Mouse (Mus musculus) c-Kit-positive CD71-positive TER-119-positive erythroid progenitor cells, embryonic 14.5 days (primary cell): Measurements from ENCODE around the gene Fbxl12.
"Not testable (repeated sequence)": the region's sequence is repeated elsewhere in the genome, so short reads cannot be mapped to it uniquely, and the experiment has no call there.

Experiments
- DNase-seq: peaks from one replicate; pipeline ENCODE4 v3.0.0-alpha.2; 2013; ENCODE audit warnings: low spot score

The Fbxl12 gene

GRCm38 (mm10) chr9:20651602-20652259 lies 7.2 kb upstream of the Fbxl12 start, which contains the start of gene Pin1:
TSS of gene Pin1 (plus strand) at chr9:20652095.
- peak; percentile 98 for DNase-seq

DNA sequence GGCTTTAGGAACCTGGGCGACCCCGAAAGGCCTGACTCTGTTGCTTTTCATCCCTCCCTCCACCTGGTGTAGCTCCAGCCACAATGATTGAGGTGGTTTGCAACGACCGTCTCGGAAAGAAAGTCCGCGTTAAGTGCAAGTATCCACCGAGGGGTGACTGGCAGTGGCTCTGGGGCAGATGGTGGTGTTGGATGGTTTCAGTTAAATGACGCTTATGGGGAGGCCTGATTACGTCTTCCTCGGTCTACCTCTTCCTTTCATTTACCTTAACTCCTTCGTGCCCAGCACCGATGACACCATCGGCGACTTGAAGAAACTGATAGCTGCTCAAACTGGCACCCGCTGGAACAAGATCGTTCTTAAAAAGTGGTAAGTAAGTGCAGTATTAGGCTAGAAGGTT lies 554 bp upstream of the Fbxl12 start:
- no peak for DNase-seq

DNA sequence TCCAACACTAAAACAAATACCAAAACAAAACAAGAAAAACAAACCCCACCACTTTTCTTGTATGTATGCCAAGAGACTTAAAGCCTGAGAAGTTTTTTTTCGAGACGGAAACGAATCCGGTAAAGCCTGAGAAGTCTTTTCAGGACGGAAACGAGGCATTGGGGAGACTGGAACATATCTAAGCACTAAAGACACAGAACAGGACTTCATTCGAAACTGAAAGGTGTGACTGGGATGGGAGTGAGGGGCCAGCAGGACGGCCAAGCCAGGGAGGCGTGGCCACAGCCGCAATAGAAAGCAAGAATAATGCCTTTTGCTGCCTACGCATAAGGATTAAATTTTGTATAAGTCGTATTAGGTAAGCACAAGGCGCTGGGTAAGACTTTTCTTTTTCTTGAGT lies 786 bp downstream of the Fbxl12 start:
- no peak for DNase-seq

DNA sequence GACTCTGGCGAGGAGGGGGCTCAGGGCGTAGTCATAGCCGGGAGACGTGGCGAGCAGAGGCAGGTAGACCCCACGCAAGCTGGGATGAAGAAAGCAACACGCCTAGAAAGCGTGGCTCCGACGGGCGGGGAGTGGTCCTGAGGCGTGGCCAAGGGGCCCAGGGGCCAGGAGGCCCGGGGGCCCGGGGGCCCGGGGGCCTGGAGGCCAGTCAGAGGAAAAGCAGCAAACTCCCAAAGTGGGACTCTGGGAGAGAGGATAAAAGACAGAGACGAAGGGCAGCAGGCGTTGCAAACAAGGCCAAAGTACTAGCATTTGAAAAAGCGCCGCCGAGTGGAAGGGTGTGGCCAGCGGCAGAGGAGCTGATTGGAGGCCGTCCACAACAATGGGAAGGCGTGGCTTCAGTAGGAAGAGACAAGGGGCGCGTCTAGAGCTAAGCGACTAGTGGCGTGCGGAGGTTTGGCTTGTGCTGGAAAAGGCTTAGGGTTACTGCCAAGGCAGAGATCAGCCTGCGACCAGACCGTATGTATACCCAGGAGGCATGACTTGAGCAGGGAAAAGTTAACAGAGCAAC lies 1.6 kb downstream of the Fbxl12 start:
- DNase-seq: peak; percentile 73

- peak; percentile 67 for DNase-seq
These were observed 2.3 kb downstream of the Fbxl12 start, which contains the start of gene Ubl5 for GRCm38 (mm10) chr9:20642101-20642895. TSS of gene Ubl5 (plus strand) at chr9:20642878.

GRCm38 (mm10) chr9:20641501-20641900 lies 3.1 kb downstream of the Fbxl12 start:
- DNase-seq: no peak

GRCm38 (mm10) chr9:20639486-20639885 lies 5.1 kb downstream of the Fbxl12 start:
- DNase-seq: no peak

- no peak for DNase-seq
These were observed 6.0 kb downstream of the Fbxl12 start for GRCm38 (mm10) chr9:20638552-20638951.

GRCm38 (mm10) chr9:20636790-20637189 lies 7.8 kb downstream of the Fbxl12 start:
- DNase-seq: no peak

DNA sequence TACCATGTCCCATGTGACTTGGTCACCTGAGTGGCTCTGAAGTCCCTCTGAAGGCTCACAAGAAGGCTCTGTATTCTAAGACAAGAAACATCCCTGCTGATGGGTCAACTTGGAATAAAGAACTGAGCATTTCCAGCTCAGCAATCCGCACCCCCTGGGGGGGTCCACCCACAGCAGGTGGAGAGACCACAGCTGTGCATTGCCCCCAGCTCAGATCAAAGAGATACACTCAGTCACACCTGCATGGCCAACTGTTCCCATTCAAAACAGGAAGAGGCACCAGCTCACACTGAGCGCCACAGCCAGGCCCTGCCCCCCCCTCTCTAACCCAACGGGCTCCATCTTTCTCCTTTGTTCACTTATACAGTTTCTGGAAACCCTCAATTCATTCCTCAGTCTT lies 8.3 kb downstream of the Fbxl12 start:
- DNase-seq: no peak

DNA sequence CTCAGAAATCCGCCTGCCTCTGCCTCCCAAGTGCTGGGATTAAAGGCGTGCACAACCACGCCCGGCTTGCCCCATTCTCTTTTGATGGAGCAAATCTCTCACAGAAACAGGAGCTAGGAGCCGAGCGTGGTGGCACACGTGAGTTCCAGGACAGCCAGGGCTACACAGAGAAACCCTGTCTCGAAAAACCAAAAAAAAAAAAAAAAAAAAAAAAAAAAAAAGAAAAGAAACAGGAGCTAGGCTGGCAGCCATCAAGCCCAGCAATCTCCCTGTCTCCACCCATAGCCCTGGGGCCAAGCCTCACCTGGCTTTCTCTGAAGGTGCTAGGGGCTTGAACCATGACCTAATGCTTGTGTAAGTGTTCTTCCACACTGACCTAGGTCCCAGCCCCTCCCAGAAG lies 8.9 kb downstream of the Fbxl12 start:
- not testable (repeated sequence) for DNase-seq

GRCm38 (mm10) chr9:20631332-20631731 lies 13.2 kb downstream of the Fbxl12 start:
- no peak for DNase-seq

DNA sequence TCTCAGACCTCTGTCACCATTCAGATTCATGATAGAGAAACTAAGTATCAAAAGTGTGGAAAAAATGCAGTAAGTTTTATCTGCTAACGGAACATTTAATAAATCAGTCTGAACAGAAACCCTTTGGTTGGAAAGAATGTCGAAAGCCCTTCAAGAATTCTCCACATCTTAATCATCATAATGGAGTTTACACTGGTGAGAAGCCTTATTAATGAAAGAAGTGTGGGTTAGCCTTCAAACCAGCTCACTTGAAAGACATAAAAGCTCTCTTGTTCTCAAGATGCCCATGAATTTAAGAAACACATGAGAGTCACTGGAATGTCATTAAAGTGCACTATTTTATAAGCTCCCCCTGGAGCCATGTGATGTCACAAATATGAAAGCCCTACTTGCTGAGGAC lies 27.9 kb downstream of the Fbxl12 start:
- no peak for DNase-seq

GRCm38 (mm10) chr9:20611976-20612375 lies 32.6 kb downstream of the Fbxl12 start:
- DNase-seq: no peak

DNA sequence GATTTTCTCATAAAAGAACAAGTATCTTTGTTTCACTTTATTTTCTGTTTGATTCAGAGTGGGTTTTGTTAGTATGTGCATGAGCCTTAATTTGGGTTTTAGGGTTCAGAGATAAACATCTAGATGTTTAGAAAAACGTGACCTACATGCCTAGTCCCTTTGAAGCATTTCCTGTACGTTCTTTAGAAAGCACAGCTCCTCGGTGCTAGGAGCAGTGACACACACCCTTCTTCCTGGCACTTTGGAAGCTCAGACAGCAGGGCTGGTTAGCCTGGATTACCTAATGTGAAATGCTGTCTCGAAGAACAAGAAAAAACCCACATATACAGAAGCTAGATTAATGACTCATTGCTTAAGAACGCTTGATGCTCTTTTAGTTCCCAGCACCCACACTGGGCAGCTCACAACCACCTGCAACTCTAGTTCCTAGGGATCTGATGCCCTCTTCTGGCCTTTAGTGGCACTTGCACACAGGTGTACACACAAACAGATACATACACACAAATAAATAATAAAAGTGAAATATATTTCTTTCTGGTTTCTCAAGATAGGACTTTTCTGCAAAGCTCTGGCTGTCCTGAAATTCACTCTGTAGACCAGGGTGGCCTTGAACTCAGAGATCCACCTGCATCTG lies 34.6 kb downstream of the Fbxl12 start:
- DNase-seq: no peak

- DNase-seq: peak; percentile 89
These were observed 37.2 kb downstream of the Fbxl12 start for GRCm38 (mm10) chr9:20607100-20607974.

GRCm38 (mm10) chr9:20606269-20606668 lies 38.3 kb downstream of the Fbxl12 start:
- DNase-seq: no peak

DNA sequence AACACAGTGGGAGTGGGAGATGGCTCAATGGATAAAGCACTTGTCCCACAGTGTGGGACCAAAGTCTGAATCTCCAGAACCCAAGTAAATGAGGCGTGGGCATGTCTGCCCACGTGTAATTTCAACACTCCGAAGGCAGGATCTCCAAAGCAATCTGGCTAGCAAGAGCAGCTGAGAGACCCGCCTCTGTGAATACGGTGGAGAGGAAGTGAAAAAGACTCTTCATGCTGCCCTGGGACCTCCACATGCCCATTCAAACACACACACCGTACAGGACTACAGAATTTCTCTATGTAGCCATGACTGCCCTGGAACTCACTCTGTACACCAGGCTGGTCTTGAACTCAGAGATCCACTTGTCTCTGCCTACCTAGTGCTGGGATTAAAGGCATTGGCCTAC lies 43.3 kb downstream of the Fbxl12 start:
- DNase-seq: no peak

GRCm38 (mm10) chr9:20581175-20581634 lies 63.4 kb downstream of the Fbxl12 start, which contains the start of gene Zfp846:
TSS of gene Zfp846 (plus strand) at chr9:20581291.
- peak; percentile 74 for DNase-seq

- DNase-seq: no peak
These were observed 68.0 kb downstream of the Fbxl12 start for GRCm38 (mm10) chr9:20576591-20576990.

GRCm38 (mm10) chr9:20571060-20571459 lies 73.5 kb downstream of the Fbxl12 start:
- DNase-seq: no peak
